In genomic region chr19:44364029-44364428, GRCm38 (mm10) we compare ENCODE assay signal across 19 mouse cellular contexts. TPM values are rescaled to one million over a fixed set of nuclear protein-coding genes. Genes with fewer than 3 reads are reported as not detected.
A peak's percentile ranks its signal among the peaks of the same experiment; 100 is the strongest.
DNase-seq lines count a peak whose midpoint lies in the region; ATAC-seq and TF ChIP-seq lines count a peak whose summit lies in the region.
"Had no signal": no experiment of that assay in that cellular context is flagged by ENCODE, and none has a peak within 500 bp of the region (broad histone marks: within the 10 kb centered on the region; RNA-seq: fewer than 3 reads in every experiment).

No protein-coding gene starts in this region.

- TF ChIP-seq CTCF in brain, embryonic 14.5 days (IDR thresholded peaks at IDR 0.05; ENCODE audit: borderline replicate concordance, extremely low read depth, insufficient read depth, insufficient read length) = no peak
- no peak for TF ChIP-seq CTCF in olfactory bulb, adult 2 months (IDR thresholded peaks at IDR 0.05; ENCODE audit: insufficient read depth, low read depth, low read length)

- no peaks in the 10 kb centered on the region for H3K27me3 ChIP-seq in kidney, embryonic 16.5 days (ENCODE audit: insufficient read depth, low read length)
- H3K27me3 ChIP-seq: embryonic facial prominence, embryonic 13.5 days; forebrain, embryonic 15.5 days; limb, embryonic 13.5 days; lung, embryonic 15.5 days had no signal

- peaks cover 10% of the 10 kb centered on the region for H3K4me1 ChIP-seq in olfactory bulb, adult 2 months (ENCODE audit: control insufficient read depth, insufficient read depth, low read length)
- peaks cover 8% of the 10 kb centered on the region; the same call in 1 of the 2 replicates for H3K4me1 ChIP-seq in kidney, embryonic 16.5 days (ENCODE audit: insufficient read depth, low read length)
- H3K4me1 ChIP-seq: heart, embryonic 10.5 days; limb, embryonic 13.5 days had no signal

- peak; percentile 20 to 35 for DNase-seq in frontal cortex, adult 2 months (ENCODE audit: extremely low spot score in 1 of 2, low spot score in 1 of 2)
- DNase-seq in frontal cortex, postnatal 14 days (ENCODE audit: low spot score in 2 of 2) = no peak
- peak; percentile 17 to 34 for DNase-seq in right cerebral cortex, adult 2 months (ENCODE audit: low spot score in 2 of 2)
- DNase-seq in right cerebral cortex, postnatal 14 days = no peak
- peak; percentile 15 for DNase-seq in brain, embryonic 14.5 days (ENCODE audit: low read depth)
- no peak for DNase-seq in adipocyte (ENCODE audit: low spot score)

- 25% methylated on average over 8 of the region's 8 CpGs for WGBS in olfactory bulb, adult 2 months
- WGBS in kidney, embryonic 16.5 days = 74% methylated on average over 8 of the region's 8 CpGs

- no peak for TF ChIP-seq POLR2A in brain, embryonic 14.5 days (IDR thresholded peaks at IDR 0.05; ENCODE audit: borderline replicate concordance, extremely low read depth, insufficient read depth, insufficient read length, poor library complexity, severe bottlenecking)
- no peak for TF ChIP-seq POLR2A in olfactory bulb, adult 2 months (IDR thresholded peaks at IDR 0.05; ENCODE audit: insufficient read depth, low read depth, low read length)

- H3K27ac ChIP-seq in olfactory bulb, adult 2 months (ENCODE audit: insufficient read depth, low read depth, low read length) = peak overlapping the region; percentile 63
- H3K27ac ChIP-seq in kidney, embryonic 16.5 days (ENCODE audit: low read length) = no peak overlapping the region
- H3K27ac ChIP-seq: embryonic facial prominence, embryonic 13.5 days; forebrain, embryonic 15.5 days; heart, embryonic 10.5 days; hindbrain, embryonic 10.5 days; hindbrain, postnatal 0 days; kidney, postnatal 0 days; left cerebral cortex, adult 2 months; limb, embryonic 13.5 days; liver, embryonic 14.5 days; lung, embryonic 15.5 days had no signal

- ATAC-seq in kidney, embryonic 16.5 days (ENCODE audit: low FRiP score, low TSS enrichment) = no peak
- ATAC-seq: forebrain, embryonic 15.5 days had no signal

- no peaks in the 10 kb centered on the region for H3K9me3 ChIP-seq in kidney, embryonic 16.5 days (ENCODE audit: low read length)
- H3K9me3 ChIP-seq: embryonic facial prominence, embryonic 13.5 days; forebrain, embryonic 15.5 days; heart, embryonic 10.5 days; hindbrain, embryonic 10.5 days; lung, embryonic 15.5 days had no signal

- no peak overlapping the region for H3K9ac ChIP-seq in kidney, embryonic 16.5 days (replicated peaks; ENCODE audit: low read length)
- H3K9ac ChIP-seq: embryonic facial prominence, embryonic 13.5 days; forebrain, embryonic 15.5 days; limb, embryonic 13.5 days; liver, embryonic 14.5 days; lung, embryonic 15.5 days had no signal

- H3K4me3 ChIP-seq in olfactory bulb, adult 2 months (ENCODE audit: insufficient read depth, low read depth, low read length) = no peak overlapping the region
- H3K4me3 ChIP-seq in kidney, embryonic 16.5 days (ENCODE audit: low read length) = no peak overlapping the region
- H3K4me3 ChIP-seq: embryonic facial prominence, embryonic 13.5 days; forebrain, embryonic 15.5 days; heart, embryonic 10.5 days; hindbrain, embryonic 10.5 days; left cerebral cortex, adult 2 months; limb, embryonic 13.5 days; lung, embryonic 15.5 days had no signal

- H3K4me2 ChIP-seq in kidney, embryonic 16.5 days (replicated peaks; ENCODE audit: low read depth, low read length) = no peak overlapping the region
- H3K4me2 ChIP-seq: forebrain, embryonic 15.5 days; limb, embryonic 13.5 days had no signal

- H3K36me3 ChIP-seq in kidney, embryonic 16.5 days (ENCODE audit: insufficient read depth, low read length) = no peaks in the 10 kb centered on the region
- H3K36me3 ChIP-seq: embryonic facial prominence, embryonic 13.5 days; forebrain, embryonic 15.5 days; heart, embryonic 10.5 days; hindbrain, embryonic 10.5 days; limb, embryonic 13.5 days; lung, embryonic 15.5 days had no signal

RNA-seq across cellular contexts. Expression of gene Scd4, which starts 31.1 kb away (rescaled TPM):
- 0.27 and 0.30 TPM in 2 replicates for polyA plus RNA-seq in frontal cortex, adult 2 months (2012; rRNA removed)
- polyA plus RNA-seq in brain, embryonic 14.5 days (2012; rRNA removed) = 0.19 and 0.30 TPM in 2 replicates
- polyA plus RNA-seq in olfactory bulb, adult 2 months (2012; ENCODE audit: insufficient read depth, insufficient read length, low replicate concordance, missing spikeins) = not detected in 2 replicates
- polyA plus RNA-seq in kidney, embryonic 16.5 days (2015; fragmentation: Nextera tagmentation; extraction: Ambion mirVana) = 0.12 and 0.17 TPM in 2 replicates
- polyA plus RNA-seq: hindbrain, embryonic 10.5 days; neural tube, embryonic 11.5 days had no signal

RNA-seq across cellular contexts. Expression of gene Scd1, which starts 43.6 kb away (rescaled TPM):
- 111 and 161 TPM in 2 replicates for polyA plus RNA-seq in frontal cortex, adult 2 months (2012; rRNA removed)
- 9.6 and 16.6 TPM in 2 replicates for polyA plus RNA-seq in brain, embryonic 14.5 days (2012; rRNA removed)
- polyA plus RNA-seq in olfactory bulb, adult 2 months (2012; ENCODE audit: insufficient read depth, insufficient read length, low replicate concordance, missing spikeins) = 648 TPM in 1 of 2 replicates, not detected in the other
- polyA plus RNA-seq in kidney, embryonic 16.5 days (2015; fragmentation: Nextera tagmentation; extraction: Ambion mirVana) = 3.1 and 3.3 TPM in 2 replicates

Comparison
In these comparisons a context has a peak if more than half of its experiments do, and no peak if none do; other contexts are left out.
1. DNase-seq: peak in frontal cortex, adult 2 months (2 of 2), right cerebral cortex, adult 2 months (2 of 2) and brain, embryonic 14.5 days (single experiment); none in frontal cortex, postnatal 14 days (0 of 2), right cerebral cortex, postnatal 14 days (single experiment) and adipocyte (single experiment).